13 mouse cellular contexts compared by ENCODE assay signal in the genomic region with DNA sequence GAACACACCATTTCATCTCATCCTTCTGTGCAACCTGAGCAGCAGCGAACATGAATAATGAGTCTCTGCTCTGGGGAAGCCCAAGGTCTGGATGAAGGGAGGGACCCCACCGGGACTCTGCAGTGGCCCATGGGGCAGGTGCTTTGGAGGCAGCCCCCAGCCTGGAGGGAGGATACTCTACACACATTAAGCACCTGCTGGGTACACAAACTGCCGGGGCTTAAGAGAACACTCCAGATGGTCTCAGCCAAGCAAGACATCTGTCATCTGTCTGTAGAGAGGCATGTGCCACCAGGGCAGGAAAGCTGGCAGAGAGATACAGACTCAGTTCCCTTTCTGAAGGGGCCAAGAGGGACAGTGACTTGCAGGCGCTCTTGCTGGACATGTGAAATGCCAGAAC. TPM values are rescaled to one million over a fixed set of nuclear protein-coding genes. Genes with fewer than 3 reads are reported as not detected.
DNase-seq lines count a peak whose midpoint lies in the region; ATAC-seq and TF ChIP-seq lines count a peak whose summit lies in the region.
"Had no signal": no experiment of that assay in that cellular context is flagged by ENCODE, and none has a peak within 500 bp of the region (broad histone marks: within the 10 kb centered on the region; RNA-seq: fewer than 3 reads in every experiment).

No protein-coding gene starts in this region.

- H3K4me3 ChIP-seq in hindbrain, embryonic 12.5 days: no peak overlapping the region
- no peak overlapping the region for H3K4me3 ChIP-seq in hindbrain, embryonic 11.5 days (ENCODE audit: low read depth, low read length)
- H3K4me3 ChIP-seq: heart, embryonic 15.5 days had no signal

- H3K27me3 ChIP-seq in hindbrain, embryonic 12.5 days: no peaks in the 10 kb centered on the region
- no peaks in the 10 kb centered on the region for H3K27me3 ChIP-seq in hindbrain, embryonic 11.5 days (ENCODE audit: control insufficient read depth, insufficient read depth, low read length)

- 53% methylated on average over 4 of the region's 4 CpGs for WGBS in hindbrain, embryonic 12.5 days
- WGBS in hindbrain, embryonic 11.5 days: 70% methylated on average over 4 of the region's 4 CpGs

- no peak for TF ChIP-seq POLR2A in brain, embryonic 14.5 days (IDR thresholded peaks at IDR 0.05; ENCODE audit: borderline replicate concordance, extremely low read depth, insufficient read depth, insufficient read length, poor library complexity, severe bottlenecking)

- H3K9ac ChIP-seq in hindbrain, embryonic 12.5 days: no peak overlapping the region
- H3K9ac ChIP-seq in hindbrain, embryonic 11.5 days (ENCODE audit: low read depth, low read length): no peak overlapping the region
- H3K9ac ChIP-seq: heart, embryonic 15.5 days; liver, embryonic 14.5 days had no signal

- H3K4me2 ChIP-seq in hindbrain, embryonic 12.5 days (replicated peaks): no peak overlapping the region
- H3K4me2 ChIP-seq in hindbrain, embryonic 11.5 days (replicated peaks; ENCODE audit: low read depth, low read length): no peak overlapping the region
- H3K4me2 ChIP-seq: heart, embryonic 15.5 days had no signal

- intact Hi-C loops in heart, postnatal 10 days (cut with DNase I): loop anchor here (10.0 kb wide), 1 partner anchor 755 kb away; no protein-coding TSS in a partner anchor

- 0 out of 2 replicates have a peak, but pooled peaks have one; percentile 48 for ATAC-seq in hindbrain, embryonic 12.5 days (ENCODE audit: low FRiP score)
- no peak for ATAC-seq in hindbrain, embryonic 11.5 days (ENCODE audit: low FRiP score)
- ATAC-seq: activated CD4-positive, CD25-positive, alpha-beta regulatory T cell, adult 4 months; CD4-positive, CD25-positive, alpha-beta regulatory T cell, adult 4 months had no signal

- H3K36me3 ChIP-seq in hindbrain, embryonic 12.5 days: no peaks in the 10 kb centered on the region
- no peaks in the 10 kb centered on the region for H3K36me3 ChIP-seq in hindbrain, embryonic 11.5 days (ENCODE audit: control insufficient read depth, insufficient read depth, low read length)
- H3K36me3 ChIP-seq: heart, embryonic 15.5 days had no signal

- no peaks in the 10 kb centered on the region for H3K4me1 ChIP-seq in hindbrain, embryonic 12.5 days
- H3K4me1 ChIP-seq in hindbrain, embryonic 11.5 days (replicated peaks; ENCODE audit: control insufficient read depth, insufficient read depth, low read length): no peaks in the 10 kb centered on the region
- H3K4me1 ChIP-seq: heart, embryonic 15.5 days had no signal

- no peak for TF ChIP-seq CTCF in brain, embryonic 14.5 days (IDR thresholded peaks at IDR 0.05; ENCODE audit: borderline replicate concordance, extremely low read depth, insufficient read depth, insufficient read length)

- no peaks in the 10 kb centered on the region for H3K9me3 ChIP-seq in hindbrain, embryonic 12.5 days (replicated peaks)
- H3K9me3 ChIP-seq in hindbrain, embryonic 11.5 days (ENCODE audit: control insufficient read depth, low read length): no peaks in the 10 kb centered on the region
- H3K9me3 ChIP-seq: heart, embryonic 15.5 days had no signal

- no peak overlapping the region for H3K27ac ChIP-seq in hindbrain, embryonic 12.5 days
- no peak overlapping the region for H3K27ac ChIP-seq in hindbrain, embryonic 11.5 days (ENCODE audit: low read depth, low read length)
- H3K27ac ChIP-seq: heart, embryonic 15.5 days; liver, embryonic 14.5 days had no signal

- no peak for DNase-seq in hindbrain, embryonic 11.5 days (ENCODE audit: low spot score)
- peak; percentile 77 for DNase-seq in brain, embryonic 14.5 days (ENCODE audit: low read depth)
- DNase-seq in cerebellum, postnatal 25 days: peak; percentile 21 to 23
- peak; percentile 50 for DNase-seq in layer of hippocampus, adult 9-10 months (ENCODE audit: low spot score)
- no peak for DNase-seq in gastrocnemius, postnatal 10 days
- DNase-seq in lung, postnatal 10 days: no peak
- DNase-seq in heart, postnatal 10 days: no peak
- DNase-seq: kidney, postnatal 14 days had no signal

RNA-seq across cellular contexts. Expression of gene A430005L14Rik, which starts 27.1 kb away (rescaled TPM):
- polyA plus RNA-seq in hindbrain, embryonic 12.5 days (2016; fragmentation: Nextera tagmentation; extraction: Ambion mirVana): 76.2 and 86.1 TPM in 2 replicates
- 112 and 115 TPM in 2 replicates for polyA plus RNA-seq in hindbrain, embryonic 11.5 days (2014; fragmentation: Nextera tagmentation; extraction: Ambion mirVana)
- polyA plus RNA-seq in brain, embryonic 14.5 days (2012; rRNA removed): 40.0 and 49.1 TPM in 2 replicates
- 10 to 100 TPM in 1 of 2 experiments, 1 to 10 TPM in 1; 9.5 to 14.6 TPM for total RNA-seq in gastrocnemius, postnatal 10 days (2021)
- 10 to 100 TPM; 12.3 to 16.4 TPM for total RNA-seq in heart, postnatal 10 days (2021)

RNA-seq across cellular contexts. Expression of gene Dffb, which starts 45.0 kb away (rescaled TPM):
- 9.8 and 10.9 TPM in 2 replicates for polyA plus RNA-seq in hindbrain, embryonic 12.5 days (2016; fragmentation: Nextera tagmentation; extraction: Ambion mirVana)
- polyA plus RNA-seq in hindbrain, embryonic 11.5 days (2014; fragmentation: Nextera tagmentation; extraction: Ambion mirVana): 10.7 and 11.4 TPM in 2 replicates
- polyA plus RNA-seq in brain, embryonic 14.5 days (2012; rRNA removed): 18.6 and 23.1 TPM in 2 replicates
- 1 to 10 TPM; 3.1 to 5.4 TPM for total RNA-seq in gastrocnemius, postnatal 10 days (2021)
- total RNA-seq in heart, postnatal 10 days (2021): 1 to 10 TPM; 4.7 to 4.8 TPM

RNA-seq across cellular contexts. Expression of gene Cep104, which starts 45.1 kb away (rescaled TPM):
- polyA plus RNA-seq in hindbrain, embryonic 12.5 days (2016; fragmentation: Nextera tagmentation; extraction: Ambion mirVana): 21.0 and 23.0 TPM in 2 replicates
- polyA plus RNA-seq in hindbrain, embryonic 11.5 days (2014; fragmentation: Nextera tagmentation; extraction: Ambion mirVana): 16.8 and 19.7 TPM in 2 replicates
- polyA plus RNA-seq in brain, embryonic 14.5 days (2012; rRNA removed): 14.3 and 19.1 TPM in 2 replicates
- 10 to 100 TPM; 12.8 to 13.0 TPM for total RNA-seq in gastrocnemius, postnatal 10 days (2021)
- 10 to 100 TPM; 23.6 to 24.4 TPM for total RNA-seq in heart, postnatal 10 days (2021)

Comparison
In these comparisons a context has a peak if more than half of its experiments do, and no peak if none do; other contexts are left out.
1. DNase-seq: peak in brain, embryonic 14.5 days (single experiment), cerebellum, postnatal 25 days (2 of 2) and layer of hippocampus, adult 9-10 months (single experiment); none in hindbrain, embryonic 11.5 days (single experiment), gastrocnemius, postnatal 10 days (single experiment), lung, postnatal 10 days (single experiment) and heart, postnatal 10 days (0 of 2).